In the genomic region with DNA sequence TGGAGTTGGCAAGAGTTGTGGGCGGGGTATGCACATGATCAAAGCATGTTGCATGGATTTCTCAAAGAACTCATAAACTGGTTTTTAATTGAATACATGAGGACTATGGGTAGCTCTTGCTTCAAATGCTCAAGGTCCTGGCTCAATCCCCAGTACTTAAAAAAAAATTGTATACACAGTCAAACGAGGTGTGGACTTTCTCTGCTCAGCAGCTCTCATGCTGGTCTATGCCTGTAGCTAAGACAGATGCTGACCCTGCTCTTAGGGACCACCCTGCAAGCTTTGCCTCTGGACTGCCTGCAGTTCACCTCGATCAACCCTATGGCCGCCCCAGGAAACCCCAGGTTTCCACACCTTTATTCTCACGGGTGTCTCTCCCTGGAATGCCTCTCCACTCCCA, we compare ENCODE assay signal across 25 mouse cellular contexts.
DNase-seq lines count a peak whose midpoint lies in the region; ATAC-seq and TF ChIP-seq lines count a peak whose summit lies in the region.
"Had no signal": no experiment of that assay in that cellular context is flagged by ENCODE, and none has a peak within 500 bp of the region (broad histone marks: within the 10 kb centered on the region; RNA-seq: fewer than 3 reads in every experiment).

No protein-coding gene starts in this region.

- no peaks in the 10 kb centered on the region for H3K9me3 ChIP-seq in hindbrain, embryonic 15.5 days
- H3K9me3 ChIP-seq in hindbrain, embryonic 10.5 days, result no peaks in the 10 kb centered on the region
- H3K9me3 ChIP-seq in lung, embryonic 14.5 days (ENCODE audit: low read depth, low read length), result no peaks in the 10 kb centered on the region
- no peaks in the 10 kb centered on the region for H3K9me3 ChIP-seq in lung, postnatal 0 days (ENCODE audit: low read length)
- H3K9me3 ChIP-seq in ES-E14 (ENCODE audit: control insufficient read depth, insufficient read depth, low read depth, low read length), result no peaks in the 10 kb centered on the region
- H3K9me3 ChIP-seq in neural tube, embryonic 14.5 days (ENCODE audit: control insufficient read depth, low read length), result no peaks in the 10 kb centered on the region
- H3K9me3 ChIP-seq: forebrain, embryonic 15.5 days; G1E; intestine, embryonic 15.5 days; limb, embryonic 13.5 days; midbrain, embryonic 12.5 days had no signal

- WGBS in hindbrain, embryonic 15.5 days, result 75% methylated on average over 5 of the region's 5 CpGs
- 86% methylated on average over 5 of the region's 5 CpGs for WGBS in hindbrain, embryonic 10.5 days
- 59% methylated on average over 5 of the region's 5 CpGs for WGBS in lung, embryonic 14.5 days
- 64% methylated on average over 5 of the region's 5 CpGs for WGBS in lung, postnatal 0 days
- 83% methylated on average over 5 of the region's 5 CpGs for WGBS in neural tube, embryonic 14.5 days
- 87% methylated on average over 5 of the region's 5 CpGs for WGBS in thymus, adult 2 months

- in situ Hi-C loops in ES-E14 (cut with MboI; ENCODE audit: low sequenced_read_pairs in 2 of 2, unreplicated experiment in 2 of 2), result no loop called here

- TF ChIP-seq EP300 in lung, postnatal 0 days (IDR thresholded peaks at IDR 0.05), result no peak

- TF ChIP-seq POLR2A in thymus, adult 2 months (IDR thresholded peaks at IDR 0.05; ENCODE audit: control insufficient read depth, extremely low read depth, insufficient read depth, low read length, poor library complexity), result no peak

- no peaks in the 10 kb centered on the region; the same call in 1 of the 2 replicates for H3K36me3 ChIP-seq in hindbrain, embryonic 15.5 days
- peaks cover 57% of the 10 kb centered on the region for H3K36me3 ChIP-seq in hindbrain, embryonic 10.5 days
- H3K36me3 ChIP-seq in lung, embryonic 14.5 days (ENCODE audit: insufficient read depth), result peaks cover 15% of the 10 kb centered on the region
- no peaks in the 10 kb centered on the region for H3K36me3 ChIP-seq in lung, postnatal 0 days (ENCODE audit: insufficient read depth, low read length)
- peaks cover 8% of the 10 kb centered on the region; the same call in 1 of the 2 replicates for H3K36me3 ChIP-seq in ES-E14 (ENCODE audit: control insufficient read depth, insufficient read depth, low read length, poor library complexity, severe bottlenecking)
- H3K36me3 ChIP-seq in neural tube, embryonic 14.5 days (ENCODE audit: control insufficient read depth, insufficient read depth, low read length), result no peaks in the 10 kb centered on the region; the same call in 1 of the 2 replicates
- 0 out of 2 replicates have a peak, but pooled peaks cover 9% of the 10 kb centered on the region for H3K36me3 ChIP-seq in thymus, adult 2 months (ENCODE audit: control insufficient read depth, insufficient read depth, low read length)
- H3K36me3 ChIP-seq: forebrain, embryonic 15.5 days; intestine, embryonic 15.5 days had no signal

- TF ChIP-seq CTCF in lung, embryonic 14.5 days (IDR thresholded peaks at IDR 0.05; ENCODE audit: low read depth), result no peak
- no peak for TF ChIP-seq CTCF in lung, postnatal 0 days (IDR thresholded peaks at IDR 0.05)
- TF ChIP-seq CTCF in thymus, adult 2 months (IDR thresholded peaks at IDR 0.05; ENCODE audit: borderline replicate concordance, control insufficient read depth, extremely low read depth, insufficient read depth, low read length, poor library complexity), result no peak

- peaks cover 80% of the 10 kb centered on the region for H3K4me1 ChIP-seq in hindbrain, embryonic 15.5 days (replicated peaks)
- peaks cover 87% of the 10 kb centered on the region for H3K4me1 ChIP-seq in hindbrain, embryonic 10.5 days (replicated peaks)
- peaks cover 32% of the 10 kb centered on the region for H3K4me1 ChIP-seq in lung, embryonic 14.5 days (ENCODE audit: insufficient read depth)
- peaks cover 8% of the 10 kb centered on the region for H3K4me1 ChIP-seq in lung, postnatal 0 days (ENCODE audit: insufficient read depth, low read depth, low read length)
- H3K4me1 ChIP-seq in ES-E14 (ENCODE audit: control insufficient read depth in 2 of 2, insufficient read depth in 2 of 2, low read length in 2 of 2, poor library complexity in 1 of 2), result peaks cover 10% of the 10 kb centered on the region in 2 experiments
- peaks cover 67% of the 10 kb centered on the region for H3K4me1 ChIP-seq in neural tube, embryonic 14.5 days (ENCODE audit: control insufficient read depth, insufficient read depth, low read length)
- peaks cover 26% of the 10 kb centered on the region for H3K4me1 ChIP-seq in thymus, adult 2 months (replicated peaks; ENCODE audit: control insufficient read depth, insufficient read depth, low read length)

- H3K9ac ChIP-seq in hindbrain, embryonic 15.5 days, result no peak overlapping the region
- H3K9ac ChIP-seq in lung, embryonic 14.5 days, result no peak overlapping the region
- H3K9ac ChIP-seq in lung, postnatal 0 days (replicated peaks; ENCODE audit: low read depth), result no peak overlapping the region
- no peak overlapping the region for H3K9ac ChIP-seq in ES-E14 (ENCODE audit: insufficient read depth, low read depth, low read length, poor library complexity, severe bottlenecking)
- no peak overlapping the region for H3K9ac ChIP-seq in neural tube, embryonic 14.5 days (replicated peaks; ENCODE audit: low read depth, low read length)
- H3K9ac ChIP-seq: forebrain, embryonic 15.5 days; intestine, embryonic 15.5 days; limb, embryonic 13.5 days; midbrain, embryonic 12.5 days had no signal

- ATAC-seq in hindbrain, embryonic 15.5 days (ENCODE audit: low FRiP score, low read depth), result no peak
- peak; percentile 50; the same call in 1 of the 2 replicates for ATAC-seq in lung, embryonic 14.5 days (ENCODE audit: insufficient read depth)
- no peak for ATAC-seq in lung, postnatal 0 days
- no peak for ATAC-seq in neural tube, embryonic 14.5 days (ENCODE audit: low read depth)
- ATAC-seq: forebrain, embryonic 15.5 days; intestine, embryonic 15.5 days had no signal

- no peak overlapping the region for H3K4me2 ChIP-seq in hindbrain, embryonic 15.5 days
- H3K4me2 ChIP-seq in lung, embryonic 14.5 days, result no peak overlapping the region
- no peak overlapping the region for H3K4me2 ChIP-seq in lung, postnatal 0 days (replicated peaks; ENCODE audit: low read depth, low read length)
- no peak overlapping the region for H3K4me2 ChIP-seq in neural tube, embryonic 14.5 days (ENCODE audit: low read depth, low read length)
- H3K4me2 ChIP-seq: forebrain, embryonic 15.5 days; heart, embryonic 11.5 days; intestine, embryonic 15.5 days; limb, embryonic 13.5 days; liver, embryonic 11.5 days; midbrain, embryonic 12.5 days had no signal

- no peak overlapping the region for H3K4me3 ChIP-seq in hindbrain, embryonic 15.5 days
- no peak overlapping the region for H3K4me3 ChIP-seq in hindbrain, embryonic 10.5 days
- no peak overlapping the region for H3K4me3 ChIP-seq in lung, embryonic 14.5 days (ENCODE audit: low read depth, low read length)
- no peak overlapping the region for H3K4me3 ChIP-seq in lung, postnatal 0 days (ENCODE audit: low read depth, low read length)
- no peak overlapping the region for H3K4me3 ChIP-seq in ES-E14 (ENCODE audit: insufficient read depth in 1 of 2, low read depth in 1 of 2, low read length in 2 of 2, poor library complexity in 1 of 2, severe bottlenecking in 1 of 2)
- H3K4me3 ChIP-seq in neural tube, embryonic 14.5 days (ENCODE audit: low read depth, low read length), result no peak overlapping the region
- H3K4me3 ChIP-seq in thymus, adult 2 months (ENCODE audit: control insufficient read depth, insufficient read depth, low read length), result no peak overlapping the region
- H3K4me3 ChIP-seq: forebrain, embryonic 15.5 days; intestine, embryonic 15.5 days; limb, embryonic 13.5 days; midbrain, embryonic 12.5 days; myocyte had no signal

- DNase-seq in hindbrain, embryonic 10.5 days (ENCODE audit: low spot score), result no peak
- peak; percentile 73 for DNase-seq in lung, embryonic 14.5 days
- no peak for DNase-seq in lung, postnatal 0 days (ENCODE audit: low spot score)
- DNase-seq in ES-E14 (ENCODE audit: low read depth, low spot score), result no peak
- no peak for DNase-seq in thymus, adult 2 months
- DNase-seq: adrenal gland, postnatal 10 days; B cell, adult 2 months; cerebellum, adult 9-10 months; cerebellum, postnatal 36 days; gastrocnemius, postnatal 25 days; heart, adult 18-20 months; kidney, adult 2 months; right cerebral cortex, postnatal 25 days; thymus, postnatal 25 days had no signal

- H3K27me3 ChIP-seq in hindbrain, embryonic 15.5 days, result no peaks in the 10 kb centered on the region
- H3K27me3 ChIP-seq in hindbrain, embryonic 10.5 days (ENCODE audit: insufficient read depth, poor library complexity, severe bottlenecking), result no peaks in the 10 kb centered on the region
- no peaks in the 10 kb centered on the region for H3K27me3 ChIP-seq in lung, embryonic 14.5 days (ENCODE audit: insufficient read depth, low read length)
- no peaks in the 10 kb centered on the region for H3K27me3 ChIP-seq in lung, postnatal 0 days (replicated peaks; ENCODE audit: insufficient read depth, low read length)
- no peaks in the 10 kb centered on the region for H3K27me3 ChIP-seq in neural tube, embryonic 14.5 days (ENCODE audit: control insufficient read depth, insufficient read depth, low read length)
- no peaks in the 10 kb centered on the region for H3K27me3 ChIP-seq in thymus, adult 2 months (ENCODE audit: control insufficient read depth, insufficient read depth, low read length)
- H3K27me3 ChIP-seq: forebrain, embryonic 15.5 days; intestine, embryonic 15.5 days; midbrain, embryonic 12.5 days had no signal

- H3K27ac ChIP-seq in hindbrain, embryonic 15.5 days (replicated peaks), result peak overlapping the region; percentile 17; the same call in 1 of the 2 replicates
- no peak overlapping the region for H3K27ac ChIP-seq in hindbrain, embryonic 10.5 days
- no peak overlapping the region for H3K27ac ChIP-seq in lung, embryonic 14.5 days (ENCODE audit: low read depth)
- no peak overlapping the region for H3K27ac ChIP-seq in lung, postnatal 0 days (ENCODE audit: low read length)
- H3K27ac ChIP-seq in ES-E14 (ENCODE audit: insufficient read depth, low read depth, low read length, poor library complexity, severe bottlenecking), result no peak overlapping the region
- H3K27ac ChIP-seq in neural tube, embryonic 14.5 days (ENCODE audit: low read depth, low read length), result 0 out of 2 replicates have a peak overlapping the region, but pooled peaks have one; percentile 2
- H3K27ac ChIP-seq in thymus, adult 2 months (ENCODE audit: control insufficient read depth, insufficient read depth, low read length), result no peak overlapping the region
- H3K27ac ChIP-seq: intestine, embryonic 15.5 days; kidney, postnatal 0 days; limb, embryonic 13.5 days; midbrain, embryonic 12.5 days had no signal

TF ChIP-seq in ES-E14, 5 proteins besides CTCF, POLR2A, EP300 and RAD21:
- TF ChIP-seq CHD2 (IDR thresholded peaks at IDR 0.05; ENCODE audit: low read depth, low read length) (no peak), HCFC1 (IDR thresholded peaks at IDR 0.05; ENCODE audit: borderline replicate concordance, insufficient read depth, low read length) (no peak), MAFK (IDR thresholded peaks at IDR 0.05; ENCODE audit: insufficient read depth, low read depth, low read length) (0 out of 2 replicates have a peak, but pooled peaks have one; percentile 27), ZNF384 (IDR thresholded peaks at IDR 0.05; ENCODE audit: low read depth, low read length) (no peak)
TF ChIP-seq in ES-E14: peak in this region for 1.

Comparison
In these comparisons a context has a peak if more than half of its experiments do, and no peak if none do; other contexts are left out.
1. H3K27ac ChIP-seq: peak in hindbrain, embryonic 15.5 days (single experiment) and neural tube, embryonic 14.5 days (single experiment); none in hindbrain, embryonic 10.5 days (single experiment), lung, embryonic 14.5 days (single experiment), lung, postnatal 0 days (single experiment), ES-E14 (single experiment) and thymus, adult 2 months (single experiment).